Mouse (Mus musculus): ENCODE results near the gene Prlh. TPM values are rescaled to one million over a fixed set of nuclear protein-coding genes. Genes with fewer than 3 reads are reported as not detected.

Gene Prlh
- total and polyA plus RNA-seq, 3 experiments, result not detected

- Histone ChIP-seq H3K9ac (ENCODE audit: low read depth, low read length) (no peak overlapping the region), H3K27me3 (ENCODE audit: control insufficient read depth, insufficient read depth, low read length) (no peaks in the 10 kb centered on the region), H3K4me3 (no peak overlapping the region), H3K36me3 (ENCODE audit: control insufficient read depth, insufficient read depth, low read length) (no peaks in the 10 kb centered on the region), H3K4me1 (ENCODE audit: control insufficient read depth, insufficient read depth, low read length) (no peaks in the 10 kb centered on the region), H3K79me2 (replicated peaks; ENCODE audit: control insufficient read depth, insufficient read depth, low read length) (no peaks in the 10 kb centered on the region), H3K27ac (no peak overlapping the region)
- TF ChIP-seq CTCF (IDR thresholded peaks at IDR 0.05), result no peak
- no peak for TF ChIP-seq POLR2A (IDR thresholded peaks at IDR 0.05; ENCODE audit: insufficient read depth, low read depth, low read length)
- TF ChIP-seq EP300 (IDR thresholded peaks at IDR 0.05; ENCODE audit: insufficient read depth, low read depth, low read length), result no peak
- 35% methylated on average over 15 of the region's 15 CpGs for WGBS
- DNase-seq, result peak in 1 of 2 experiments; percentile 36
- intact Hi-C loops (cut with DNase I), result no loop called here
These were observed 25.6 kb upstream of the Prlh start for GRCm38 (mm10) chr1:90927308-90927707.

- no peaks in the 10 kb centered on the region for H3K36me3 ChIP-seq (ENCODE audit: control insufficient read depth, insufficient read depth, low read length)
- H3K27ac ChIP-seq, result no peak overlapping the region
- TF ChIP-seq EP300 (IDR thresholded peaks at IDR 0.05; ENCODE audit: insufficient read depth, low read depth, low read length), result no peak
- TF ChIP-seq CTCF (IDR thresholded peaks at IDR 0.05), result no peak
- TF ChIP-seq POLR2A (IDR thresholded peaks at IDR 0.05; ENCODE audit: insufficient read depth, low read depth, low read length), result no peak
- intact Hi-C loops (cut with DNase I), result loop anchor here (1.0 kb wide), 1 partner anchor 28 kb away; no protein-coding TSS in a partner anchor
- no peaks in the 10 kb centered on the region for H3K4me1 ChIP-seq (ENCODE audit: control insufficient read depth, insufficient read depth, low read length)
- no peak overlapping the region for H3K9ac ChIP-seq (ENCODE audit: low read depth, low read length)
- H3K79me2 ChIP-seq (replicated peaks; ENCODE audit: control insufficient read depth, insufficient read depth, low read length), result no peaks in the 10 kb centered on the region
- 6% methylated on average over 23 of the region's 23 CpGs for WGBS
- H3K4me3 ChIP-seq, result no peak overlapping the region
- DNase-seq, result no peak
- H3K27me3 ChIP-seq (ENCODE audit: control insufficient read depth, insufficient read depth, low read length), result no peaks in the 10 kb centered on the region
These were observed 24.9 kb upstream of the Prlh start for GRCm38 (mm10) chr1:90927929-90928574.

GRCm38 (mm10) chr1:90928575-90928934, 24.4 kb upstream of the Prlh start:
- Histone ChIP-seq H3K27ac (no peak overlapping the region), H3K9ac (ENCODE audit: low read depth, low read length) (no peak overlapping the region), H3K36me3 (ENCODE audit: control insufficient read depth, insufficient read depth, low read length) (no peaks in the 10 kb centered on the region), H3K27me3 (ENCODE audit: control insufficient read depth, insufficient read depth, low read length) (no peaks in the 10 kb centered on the region), H3K4me3 (no peak overlapping the region), H3K4me1 (ENCODE audit: control insufficient read depth, insufficient read depth, low read length) (no peaks in the 10 kb centered on the region), H3K79me2 (replicated peaks; ENCODE audit: control insufficient read depth, insufficient read depth, low read length) (no peaks in the 10 kb centered on the region)
- intact Hi-C loops (cut with DNase I), result loop anchor here (1.0 kb wide), 1 partner anchor 28 kb away; no protein-coding TSS in a partner anchor
- TF ChIP-seq POLR2A (IDR thresholded peaks at IDR 0.05; ENCODE audit: insufficient read depth, low read depth, low read length), result no peak
- peak; percentile 13; the same call in 1 of the 2 replicates for TF ChIP-seq EP300 (IDR thresholded peaks at IDR 0.05; ENCODE audit: insufficient read depth, low read depth, low read length)
- peak; percentile 84 for TF ChIP-seq CTCF (IDR thresholded peaks at IDR 0.05)
- peak; percentile 81 to 86 for DNase-seq
- 7% methylated on average over 6 of the region's 6 CpGs for WGBS

- intact Hi-C loops (cut with DNase I), result no loop called here
- no peaks in the 10 kb centered on the region for H3K79me2 ChIP-seq (replicated peaks; ENCODE audit: control insufficient read depth, insufficient read depth, low read length)
- no peaks in the 10 kb centered on the region for H3K4me1 ChIP-seq (ENCODE audit: control insufficient read depth, insufficient read depth, low read length)
- no peaks in the 10 kb centered on the region for H3K27me3 ChIP-seq (ENCODE audit: control insufficient read depth, insufficient read depth, low read length)
- H3K9ac ChIP-seq (ENCODE audit: low read depth, low read length), result no peak overlapping the region
- peak in 1 of 2 experiments; percentile 20 for DNase-seq
- H3K4me3 ChIP-seq, result no peak overlapping the region
- no peak for TF ChIP-seq POLR2A (IDR thresholded peaks at IDR 0.05; ENCODE audit: insufficient read depth, low read depth, low read length)
- no peak for TF ChIP-seq EP300 (IDR thresholded peaks at IDR 0.05; ENCODE audit: insufficient read depth, low read depth, low read length)
- TF ChIP-seq CTCF (IDR thresholded peaks at IDR 0.05), result no peak
- 48% methylated on average over 5 of the region's 5 CpGs for WGBS
- H3K27ac ChIP-seq, result no peak overlapping the region
- H3K36me3 ChIP-seq (ENCODE audit: control insufficient read depth, insufficient read depth, low read length), result no peaks in the 10 kb centered on the region
These were observed 19.9 kb upstream of the Prlh start for GRCm38 (mm10) chr1:90933001-90933400.

DNA sequence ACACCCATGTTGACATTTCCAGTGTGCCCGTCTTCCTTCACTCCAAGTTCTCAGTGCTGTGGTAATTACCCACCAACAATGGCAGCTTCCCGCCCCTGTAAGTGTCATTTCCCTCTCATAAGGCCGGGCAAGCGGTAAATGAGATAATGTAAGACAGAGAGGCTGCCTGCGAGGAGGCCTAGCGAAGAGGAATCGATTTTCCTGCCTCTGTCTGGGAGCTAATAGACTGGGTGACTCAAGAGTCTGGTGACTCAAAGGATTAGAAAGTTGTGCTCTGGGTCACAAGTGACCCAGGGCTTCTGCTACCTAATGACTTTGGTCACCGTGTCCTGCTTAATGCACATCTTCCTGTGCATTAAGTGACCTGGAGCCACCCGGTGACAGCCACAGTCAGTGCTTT, 15.9 kb upstream of the Prlh start:
- Histone ChIP-seq H3K36me3 (ENCODE audit: control insufficient read depth, insufficient read depth, low read length) (no peaks in the 10 kb centered on the region), H3K9ac (ENCODE audit: low read depth, low read length) (no peak overlapping the region), H3K27ac (no peak overlapping the region), H3K4me1 (ENCODE audit: control insufficient read depth, insufficient read depth, low read length) (no peaks in the 10 kb centered on the region), H3K4me3 (no peak overlapping the region), H3K79me2 (replicated peaks; ENCODE audit: control insufficient read depth, insufficient read depth, low read length) (no peaks in the 10 kb centered on the region), H3K27me3 (ENCODE audit: control insufficient read depth, insufficient read depth, low read length) (no peaks in the 10 kb centered on the region)
- 78% methylated on average over 9 of the region's 9 CpGs for WGBS
- TF ChIP-seq POLR2A (IDR thresholded peaks at IDR 0.05; ENCODE audit: insufficient read depth, low read depth, low read length) (no peak), EP300 (IDR thresholded peaks at IDR 0.05; ENCODE audit: insufficient read depth, low read depth, low read length) (no peak), CTCF (IDR thresholded peaks at IDR 0.05) (no peak)
- intact Hi-C loops (cut with DNase I), result no loop called here
- DNase-seq, result no peak

GRCm38 (mm10) chr1:90939980-90940379, 12.9 kb upstream of the Prlh start:
- Histone ChIP-seq H3K9ac (ENCODE audit: low read depth, low read length) (no peak overlapping the region), H3K27ac (no peak overlapping the region), H3K4me1 (ENCODE audit: control insufficient read depth, insufficient read depth, low read length) (no peaks in the 10 kb centered on the region), H3K36me3 (ENCODE audit: control insufficient read depth, insufficient read depth, low read length) (no peaks in the 10 kb centered on the region), H3K27me3 (ENCODE audit: control insufficient read depth, insufficient read depth, low read length) (no peaks in the 10 kb centered on the region), H3K79me2 (replicated peaks; ENCODE audit: control insufficient read depth, insufficient read depth, low read length) (no peaks in the 10 kb centered on the region), H3K4me3 (no peak overlapping the region)
- DNase-seq, result peak in 1 of 2 experiments; percentile 36
- peak; percentile 62; the same call in 1 of the 2 replicates for TF ChIP-seq EP300 (IDR thresholded peaks at IDR 0.05; ENCODE audit: insufficient read depth, low read depth, low read length)
- no peak for TF ChIP-seq CTCF (IDR thresholded peaks at IDR 0.05)
- no peak for TF ChIP-seq POLR2A (IDR thresholded peaks at IDR 0.05; ENCODE audit: insufficient read depth, low read depth, low read length)
- WGBS, result 29% methylated on average over 4 of the region's 4 CpGs
- intact Hi-C loops (cut with DNase I), result no loop called here
